Mouse (Mus musculus) E14TG2a.4 (cell line): ENCODE measurements at regions not wholly inside any gene's neighbourhood (a gene's known extent, or its start where the extent isn't known, plus 50 kb on each side); places are given as distances from the start of the nearest gene placed in this dataset.

Experiments
- H3K27me3 ChIP-seq: 2 replicates; pipeline ENCODE4 v1.6.1; 2014; ENCODE audit warnings: low read length, control low read depth; ENCODE audit not compliant: insufficient read depth
- H3K36me3 ChIP-seq: 2 replicates; pipeline ENCODE4 v1.6.1; 2014; ENCODE audit warnings: low read length, control low read depth; ENCODE audit not compliant: insufficient read depth
- H3K4me1 ChIP-seq: replicated peaks from 2 replicates; pipeline ENCODE4 v1.6.1; 2014; ENCODE audit warnings: low read depth, low read length, control low read depth
- H3K4me3 ChIP-seq: replicated peaks from 2 replicates; pipeline ENCODE4 v1.5.1; 2014; ENCODE audit warnings: mild to moderate bottlenecking, low read length
- H3K9me3 ChIP-seq: 2 replicates; pipeline ENCODE4 v1.6.1; 2014; ENCODE audit warnings: low read length, control low read depth
- CTCF ChIP-seq: conservative IDR thresholded peaks from 2 replicates; pipeline ENCODE4 v1.5.1; 2014; ENCODE audit warnings: low read length
- NANOG ChIP-seq: IDR thresholded peaks from 2 replicates; pipeline ENCODE4 v1.6.1; 2014; ENCODE audit warnings: borderline replicate concordance, low read length, mixed read lengths
- POU5F1 ChIP-seq: IDR thresholded peaks from 2 replicates; pipeline ENCODE4 v1.6.1; 2014; ENCODE audit warnings: low read length, borderline replicate concordance

- H3K9me3 ChIP-seq: peaks cover 40% of the 10 kb centered on the region
- no peaks in the 10 kb centered on the region for H3K27me3 ChIP-seq
- TF ChIP-seq CTCF: no peak
- TF ChIP-seq NANOG: no peak; the same call in 1 of the 2 replicates
- no peak for TF ChIP-seq POU5F1
- 0 out of 2 replicates have a peak overlapping the region, but pooled peaks have one; percentile 17 for H3K4me3 ChIP-seq
- H3K4me1 ChIP-seq: peaks cover 61% of the 10 kb centered on the region
- 0 out of 2 replicates have a peak, but pooled peaks cover 12% of the 10 kb centered on the region for H3K36me3 ChIP-seq
These were observed 50.2 kb upstream of the Abhd2 start for GRCm38 (mm10) chr7:79222626-79223335.
